Mouse (Mus musculus): ENCODE measurements around the gene Mecom. TPM values are rescaled to one million over a fixed set of nuclear protein-coding genes. Genes with fewer than 3 reads are reported as not detected.

Gene Mecom
- polyA plus RNA-seq, 1 experiment from 2014 or later, result 26.9 TPM

DNA sequence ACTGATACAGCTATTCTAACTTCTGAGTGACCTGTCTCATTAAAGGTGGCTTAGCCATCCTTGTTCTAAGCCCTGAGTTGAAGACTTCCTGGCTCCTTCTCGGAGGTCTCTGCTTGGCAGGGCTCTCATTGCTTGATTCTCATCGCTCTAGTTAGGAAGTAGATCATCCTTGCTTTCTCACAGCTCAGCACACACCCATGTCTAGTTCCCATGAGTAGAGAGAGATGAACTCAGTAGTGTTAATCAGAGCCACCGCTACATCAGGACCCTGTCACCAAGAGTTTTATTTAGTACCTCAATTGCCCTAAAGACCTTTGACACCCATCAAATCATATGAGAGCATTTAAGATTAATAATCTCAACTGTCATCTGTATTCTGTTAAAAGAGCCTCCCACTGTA lies 425.2 kb downstream of the Mecom start:
- no peak for DNase-seq (ENCODE audit: extremely low spot score, low spot score)

DNA sequence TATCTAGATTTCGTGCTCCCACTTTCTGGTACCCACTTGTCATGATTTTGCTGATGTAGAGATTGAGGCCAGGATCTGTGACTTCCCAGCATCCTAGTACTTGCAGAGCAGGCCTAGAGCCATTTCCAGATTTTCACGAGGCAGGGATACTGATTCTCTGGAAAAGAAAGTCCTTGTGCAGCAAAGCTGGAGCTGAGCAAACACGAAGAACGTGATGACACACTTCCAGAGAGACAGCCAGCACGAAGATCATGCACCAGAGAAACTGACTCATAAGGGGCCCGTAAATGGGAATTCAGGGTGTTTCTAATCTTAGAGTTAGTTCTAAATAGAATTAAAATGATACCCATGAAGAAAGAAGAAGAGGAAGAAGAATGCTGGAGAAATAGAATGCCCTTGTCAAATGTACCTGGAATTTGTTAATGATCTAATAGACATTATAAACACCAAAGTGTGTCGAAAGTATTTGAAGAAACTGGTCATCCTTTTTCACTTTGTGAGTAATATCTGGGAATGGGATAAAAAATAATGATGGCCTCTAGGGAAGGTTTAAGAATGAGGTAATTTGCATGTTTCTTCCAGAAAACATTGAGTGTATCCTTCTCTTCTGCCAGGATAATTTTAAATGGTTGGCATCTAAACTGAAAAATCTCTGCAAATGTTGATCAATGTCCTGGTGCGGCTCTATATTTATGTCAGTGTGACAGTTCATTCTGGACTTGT lies 426.9 kb downstream of the Mecom start:
- H3K27me3 ChIP-seq (ENCODE audit: poor library complexity, severe bottlenecking), result no peaks in the 10 kb centered on the region
- WGBS, result 90% methylated on average over 8 of the region's 8 CpGs
- no peaks in the 10 kb centered on the region for H3K4me1 ChIP-seq
- no peak overlapping the region for H3K4me3 ChIP-seq
- DNase-seq (ENCODE audit: extremely low spot score, low spot score), result no peak
- no peak overlapping the region for H3K27ac ChIP-seq
- H3K36me3 ChIP-seq (replicated peaks), result no peaks in the 10 kb centered on the region
- H3K9me3 ChIP-seq, result no peaks in the 10 kb centered on the region

More for the DNA sequence above, 425.2 kb downstream of the Mecom start:
- 92% methylated on average over 3 of the region's 3 CpGs for WGBS
- H3K4me1 ChIP-seq, result no peaks in the 10 kb centered on the region
- H3K27ac ChIP-seq, result no peak overlapping the region
- H3K36me3 ChIP-seq (replicated peaks), result no peaks in the 10 kb centered on the region
- no peak overlapping the region for H3K4me3 ChIP-seq
- H3K27me3 ChIP-seq (ENCODE audit: poor library complexity, severe bottlenecking), result no peaks in the 10 kb centered on the region
- no peaks in the 10 kb centered on the region for H3K9me3 ChIP-seq

DNA sequence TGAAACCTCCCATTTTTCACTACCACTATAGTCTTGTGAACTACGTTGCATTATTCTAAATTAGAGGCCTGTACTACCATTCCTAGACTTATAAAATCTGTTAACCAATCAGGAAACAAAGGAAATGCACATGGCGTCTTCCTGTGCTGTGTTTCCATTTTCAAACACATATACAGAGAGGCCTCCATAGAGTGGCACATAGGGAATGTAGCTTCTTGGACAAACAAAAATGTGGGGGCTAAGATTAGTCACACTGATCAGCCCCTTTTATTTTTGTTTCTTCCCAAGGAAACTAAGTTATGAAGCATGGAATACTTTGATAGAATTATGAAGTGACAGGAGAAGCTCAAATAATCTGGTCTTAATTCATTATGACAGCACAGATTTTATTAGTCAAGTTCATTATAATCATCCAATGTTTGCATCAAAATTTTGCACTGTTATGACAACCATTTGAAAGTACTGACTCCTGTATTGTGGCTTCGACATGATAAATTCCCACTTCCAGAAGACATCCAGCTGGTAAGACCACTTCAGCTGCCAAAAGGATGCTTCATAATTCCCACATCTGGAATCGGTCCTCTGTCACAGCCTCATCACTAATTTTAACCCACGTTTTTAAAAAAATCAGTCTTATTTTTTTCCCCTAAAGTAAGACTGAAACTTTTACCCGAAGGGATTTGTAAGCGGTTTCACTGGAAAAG lies 429.1 kb downstream of the Mecom start:
- no peak overlapping the region for H3K4me3 ChIP-seq
- no peak for DNase-seq (ENCODE audit: extremely low spot score, low spot score)
- H3K27me3 ChIP-seq (ENCODE audit: poor library complexity, severe bottlenecking), result peaks cover 8% of the 10 kb centered on the region; the same call in 1 of the 2 replicates
- no peaks in the 10 kb centered on the region for H3K36me3 ChIP-seq (replicated peaks)
- H3K27ac ChIP-seq, result no peak overlapping the region
- no peaks in the 10 kb centered on the region for H3K9me3 ChIP-seq
- peaks cover under 1% of the 10 kb centered on the region; the same call in 1 of the 2 replicates for H3K4me1 ChIP-seq
- WGBS, result 92% methylated on average over 7 of the region's 7 CpGs

- no peaks in the 10 kb centered on the region for H3K9me3 ChIP-seq
- no peak for DNase-seq (ENCODE audit: extremely low spot score, low spot score)
- H3K36me3 ChIP-seq (replicated peaks), result no peaks in the 10 kb centered on the region
- H3K4me3 ChIP-seq, result no peak overlapping the region
- H3K27ac ChIP-seq, result no peak overlapping the region
- 19% methylated on average over 3 of the region's 3 CpGs for WGBS
- peaks cover 15% of the 10 kb centered on the region; the same call in 1 of the 2 replicates for H3K27me3 ChIP-seq (ENCODE audit: poor library complexity, severe bottlenecking)
- H3K4me1 ChIP-seq, result peaks cover 15% of the 10 kb centered on the region
These were observed 434.5 kb downstream of the Mecom start for GRCm38 (mm10) chr3:30113249-30113770.

- H3K9me3 ChIP-seq, result no peaks in the 10 kb centered on the region
- peak overlapping the region; percentile 20; the same call in 1 of the 2 replicates for H3K27ac ChIP-seq
- peaks cover 47% of the 10 kb centered on the region for H3K4me1 ChIP-seq
- 58% methylated on average over 9 of the region's 9 CpGs for WGBS
- no peaks in the 10 kb centered on the region for H3K36me3 ChIP-seq (replicated peaks)
- H3K4me3 ChIP-seq, result no peak overlapping the region
- DNase-seq (ENCODE audit: extremely low spot score, low spot score), result no peak
- H3K27me3 ChIP-seq (ENCODE audit: poor library complexity, severe bottlenecking), result 0 out of 2 replicates have a peak, but pooled peaks cover 7% of the 10 kb centered on the region
These were observed 439.7 kb downstream of the Mecom start for GRCm38 (mm10) chr3:30107945-30108670.

DNA sequence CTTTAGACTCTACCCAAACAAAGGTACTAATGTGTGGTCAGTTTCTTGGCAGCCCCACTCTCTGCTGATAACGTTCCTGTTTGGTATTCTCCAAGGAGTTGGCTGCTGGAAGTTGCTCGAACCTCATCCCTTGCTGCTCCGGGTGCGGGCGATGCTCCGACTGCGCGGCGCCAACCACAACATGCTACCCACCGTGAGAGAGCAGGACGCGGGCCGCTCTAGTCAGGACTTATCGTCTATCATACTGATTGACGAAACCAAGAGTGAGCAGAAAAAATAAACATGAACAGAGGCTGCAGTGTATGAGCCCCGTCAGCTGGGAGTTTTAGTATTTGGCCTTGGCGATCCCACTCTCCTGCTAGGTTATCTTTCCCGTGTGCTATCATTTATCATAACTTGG lies 441.3 kb downstream of the Mecom start:
- 85% methylated on average over 18 of the region's 18 CpGs for WGBS
- Histone ChIP-seq H3K27ac (peak overlapping the region; percentile 65; the same call in 1 of the 2 replicates), H3K27me3 (ENCODE audit: poor library complexity, severe bottlenecking) (no peaks in the 10 kb centered on the region), H3K4me3 (no peak overlapping the region), H3K36me3 (replicated peaks) (no peaks in the 10 kb centered on the region), H3K9me3 (no peaks in the 10 kb centered on the region), H3K4me1 (peaks cover 44% of the 10 kb centered on the region)
- DNase-seq (ENCODE audit: extremely low spot score, low spot score), result no peak

DNA sequence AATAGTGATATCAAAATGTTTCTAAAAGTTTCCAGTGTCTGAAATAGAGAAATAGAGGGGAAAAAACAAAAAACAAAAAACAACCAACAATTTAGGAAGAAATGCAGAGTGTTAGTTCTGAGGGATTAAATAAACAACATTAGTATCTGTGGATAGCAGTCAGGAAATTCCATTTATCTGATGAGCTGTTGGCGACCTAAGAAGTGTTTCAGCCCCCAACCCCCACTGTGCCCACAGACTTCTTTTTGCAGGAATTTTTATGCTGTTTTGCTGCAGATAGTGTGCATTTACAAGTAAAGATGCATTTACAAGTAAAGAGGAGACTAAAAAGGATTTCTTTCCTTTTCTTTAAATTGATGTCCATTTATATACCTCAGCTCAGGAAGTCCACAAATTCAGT lies 441.9 kb downstream of the Mecom start:
- Histone ChIP-seq H3K4me3 (no peak overlapping the region), H3K36me3 (replicated peaks) (no peaks in the 10 kb centered on the region), H3K9me3 (no peaks in the 10 kb centered on the region), H3K27me3 (ENCODE audit: poor library complexity, severe bottlenecking) (no peaks in the 10 kb centered on the region), H3K27ac (0 out of 2 replicates have a peak overlapping the region, but pooled peaks have one; percentile 3), H3K4me1 (peaks cover 44% of the 10 kb centered on the region)
- no peak for DNase-seq (ENCODE audit: extremely low spot score, low spot score)
- WGBS, result 41% methylated on average over 1 of the region's 1 CpGs

DNA sequence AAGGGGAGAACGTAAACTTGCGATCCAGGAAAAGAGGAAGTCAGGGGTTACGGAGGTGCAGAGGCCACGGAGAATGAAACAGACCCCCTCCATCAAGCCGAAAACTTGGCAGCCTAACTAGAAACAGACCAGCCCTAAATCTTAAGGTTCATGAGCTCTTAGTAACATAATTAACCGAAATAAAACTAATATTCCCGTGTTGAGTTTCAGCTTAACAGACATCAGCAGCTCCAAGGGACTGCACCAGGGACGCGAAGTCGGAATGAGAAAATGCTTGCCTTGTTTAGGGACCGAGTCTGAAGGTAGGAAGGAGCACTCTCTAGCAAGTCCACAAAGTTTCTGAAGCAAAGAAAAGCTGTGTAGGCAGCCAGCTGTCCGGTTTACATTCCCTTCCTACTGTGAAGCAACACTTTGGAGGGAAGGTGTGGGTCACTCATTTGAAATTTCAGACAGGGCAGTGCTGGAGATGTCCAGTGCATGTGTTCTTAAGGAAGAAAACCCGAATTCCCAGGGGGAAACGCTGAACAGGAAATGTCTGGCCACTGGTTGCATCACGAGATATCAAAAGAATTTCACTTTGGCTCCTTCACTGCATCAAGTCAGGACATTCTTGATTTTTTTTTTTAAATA lies 442.5 kb downstream of the Mecom start:
- Histone ChIP-seq H3K27me3 (ENCODE audit: poor library complexity, severe bottlenecking) (no peaks in the 10 kb centered on the region), H3K4me3 (no peak overlapping the region; the same call in 1 of the 2 replicates), H3K4me1 (peaks cover 44% of the 10 kb centered on the region), H3K36me3 (replicated peaks) (no peaks in the 10 kb centered on the region), H3K9me3 (no peaks in the 10 kb centered on the region), H3K27ac (peak overlapping the region; percentile 56; the same call in 1 of the 2 replicates)
- peak; percentile 24 for DNase-seq (ENCODE audit: extremely low spot score, low spot score)
- WGBS, result 47% methylated on average over 15 of the region's 15 CpGs

GRCm38 (mm10) chr3:30104515-30105098 lies 443.2 kb downstream of the Mecom start:
- Histone ChIP-seq H3K9me3 (no peaks in the 10 kb centered on the region), H3K36me3 (replicated peaks) (no peaks in the 10 kb centered on the region), H3K27me3 (ENCODE audit: poor library complexity, severe bottlenecking) (no peaks in the 10 kb centered on the region), H3K4me1 (peaks cover 44% of the 10 kb centered on the region), H3K27ac (peak overlapping the region; percentile 12; the same call in 1 of the 2 replicates), H3K4me3 (no peak overlapping the region)
- WGBS, result 64% methylated on average over 4 of the region's 4 CpGs
- no peak for DNase-seq (ENCODE audit: extremely low spot score, low spot score)

DNA sequence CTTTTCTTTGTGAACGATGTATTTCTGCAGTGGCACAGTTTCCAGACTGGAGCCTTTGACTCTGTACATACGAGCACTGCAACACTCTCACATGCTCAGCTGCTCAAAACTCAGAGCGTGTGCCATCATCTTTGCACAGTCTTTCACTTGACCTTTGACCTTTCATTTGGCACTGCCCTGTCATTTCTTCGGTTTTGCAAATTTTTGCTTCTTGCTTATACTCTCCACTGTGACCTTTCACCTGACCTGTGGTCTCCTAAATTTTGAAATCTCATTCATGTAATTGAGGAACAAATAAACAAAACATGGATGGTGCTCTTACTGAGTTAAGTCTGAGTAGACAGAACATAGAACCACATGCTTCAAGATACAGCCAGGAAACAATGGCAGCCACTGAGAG lies 446.7 kb downstream of the Mecom start:
- H3K36me3 ChIP-seq (replicated peaks), result no peaks in the 10 kb centered on the region
- H3K4me1 ChIP-seq, result peaks cover 22% of the 10 kb centered on the region
- H3K4me3 ChIP-seq, result no peak overlapping the region
- no peaks in the 10 kb centered on the region for H3K9me3 ChIP-seq
- no peaks in the 10 kb centered on the region for H3K27me3 ChIP-seq (ENCODE audit: poor library complexity, severe bottlenecking)
- H3K27ac ChIP-seq, result no peak overlapping the region
- DNase-seq (ENCODE audit: extremely low spot score, low spot score), result no peak
- 76% methylated on average over 4 of the region's 4 CpGs for WGBS

- no peaks in the 10 kb centered on the region for H3K4me1 ChIP-seq
- H3K27ac ChIP-seq, result no peak overlapping the region
- H3K9me3 ChIP-seq, result no peaks in the 10 kb centered on the region
- no peak overlapping the region for H3K4me3 ChIP-seq
- 89% methylated on average over 3 of the region's 3 CpGs for WGBS
- DNase-seq (ENCODE audit: extremely low spot score, low spot score), result no peak
- H3K27me3 ChIP-seq (ENCODE audit: poor library complexity, severe bottlenecking), result no peaks in the 10 kb centered on the region
- H3K36me3 ChIP-seq (replicated peaks), result no peaks in the 10 kb centered on the region
These were observed 450.1 kb downstream of the Mecom start for GRCm38 (mm10) chr3:30097713-30098112.

- no peaks in the 10 kb centered on the region for H3K36me3 ChIP-seq (replicated peaks)
- no peaks in the 10 kb centered on the region for H3K4me1 ChIP-seq
- no peak overlapping the region for H3K27ac ChIP-seq
- 75% methylated on average over 4 of the region's 4 CpGs for WGBS
- H3K4me3 ChIP-seq, result no peak overlapping the region
- no peak for DNase-seq (ENCODE audit: extremely low spot score, low spot score)
- H3K9me3 ChIP-seq, result no peaks in the 10 kb centered on the region
- H3K27me3 ChIP-seq (ENCODE audit: poor library complexity, severe bottlenecking), result no peaks in the 10 kb centered on the region
These were observed 450.7 kb downstream of the Mecom start for GRCm38 (mm10) chr3:30097129-30097528.
